Mouse (Mus musculus) forebrain, postnatal 0 days (tissue): ENCODE measurements around the gene 1500011B03Rik. TPM values are rescaled to one million over a fixed set of nuclear protein-coding genes. Genes with fewer than 3 reads are reported as not detected.

Source experiments
- ATAC-seq: fragments of 200-750 bp; cut with Nextera tagmentation; 2 replicates; pipeline ENCODE4 v1.8.0; 2017; ENCODE audit warnings: mild to moderate bottlenecking, moderate library complexity
- DNase-seq: peaks from one replicate; pipeline ENCODE4 v3.0.0-alpha.2; 2015
- H3K27ac ChIP-seq: fragments of 300-500 bp; sonication (generic); 2 replicates; pipeline ENCODE4 v1.5.1; 2014; ENCODE audit warnings: low read depth, mild to moderate bottlenecking, antibody characterized with exemption, low read length, moderate library complexity, mixed read lengths
- H3K27me3 ChIP-seq: fragments of 300-500 bp; sonication (generic); 2 replicates; pipeline ENCODE4 v1.6.1; 2014; ENCODE audit warnings: mild to moderate bottlenecking, low read length, mixed read lengths; ENCODE audit not compliant: insufficient read depth
- H3K36me3 ChIP-seq: fragments of 300-500 bp; sonication (generic); 2 replicates; pipeline ENCODE4 v1.6.1; 2014; ENCODE audit warnings: mild to moderate bottlenecking, moderate library complexity; ENCODE audit not compliant: insufficient read depth
- H3K4me1 ChIP-seq: fragments of 300-500 bp; sonication (generic); 2 replicates; pipeline ENCODE4 v1.6.1; 2014; ENCODE audit warnings: antibody characterized with exemption; ENCODE audit not compliant: insufficient read depth
- H3K4me2 ChIP-seq: fragments of 300-500 bp; sonication (generic); 2 replicates; pipeline ENCODE4 v1.6.1; 2014; ENCODE audit warnings: low read depth, mild to moderate bottlenecking, moderate library complexity
- H3K4me3 ChIP-seq: fragments of 300-500 bp; sonication (generic); 2 replicates; pipeline ENCODE4 v1.5.1; 2014; ENCODE audit warnings: low read depth, low read length, mixed read lengths
- H3K9ac ChIP-seq: fragments of 300-500 bp; sonication (generic); 2 replicates; pipeline ENCODE4 v1.6.1; 2014; ENCODE audit warnings: mild to moderate bottlenecking
- H3K9me3 ChIP-seq: fragments of 300-500 bp; sonication (generic); 2 replicates; pipeline ENCODE4 v1.6.1; 2016; ENCODE audit warnings: low read length
- CTCF ChIP-seq: sonication (generic); IDR thresholded peaks from 2 replicates; pipeline ENCODE4 v1.5.1; 2016; ENCODE audit warnings: antibody characterized with exemption, control low read depth, low read depth
- whole genome bisulfite sequencing: fragments of 180-500 bp; shearing (Covaris S2); extraction: QIAGEN DNeasy Blood & Tissue Kit; methylation state at CpG from one replicate; pipeline ENCODE4 v1.1.7; 2014; 5-methylcytosine and 5-hydroxymethylcytosine counted together
- polyA plus RNA-seq: library from polyadenylated mRNA; unstranded; fragments of >200 nt; fragmentation: Nextera tagmentation; extraction: Ambion mirVana; gene quantifications from 2 replicates; pipeline ENCODE4 v1.2.1, GENCODE M21; 2015
- total RNA-seq: library from RNA; depleted of rRNA; stranded (reverse); fragments of >200 nt; gene quantifications from 2 replicates; pipeline ENCODE4 v1.2.3, GENCODE M21; 2014

Gene 1500011B03Rik
- total and polyA plus RNA-seq, 2 experiments from 2014 or later, result 298 to 378 TPM

GRCm38 (mm10) chr5:114796299-114797012 is 26.8 kb downstream of the 1500011B03Rik start:
- DNase-seq (peak; percentile 65), ATAC-seq (peak; percentile 81)
- H3K27me3 ChIP-seq, result no peaks in the 10 kb centered on the region
- WGBS, result 5% methylated on average over 40 of the region's 40 CpGs
- H3K4me3 ChIP-seq, result peak overlapping the region; percentile 30
- H3K9ac ChIP-seq, result peak overlapping the region; percentile 49
- no peak for TF ChIP-seq CTCF
- H3K36me3 ChIP-seq, result peaks cover 61% of the 10 kb centered on the region
- H3K9me3 ChIP-seq, result no peaks in the 10 kb centered on the region
- H3K27ac ChIP-seq, result peak overlapping the region; percentile 54; the same call in 1 of the 2 replicates
- H3K4me2 ChIP-seq, result peak overlapping the region; percentile 54
- no peaks in the 10 kb centered on the region for H3K4me1 ChIP-seq

- WGBS, result 66% methylated on average over 9 of the region's 9 CpGs
- Histone ChIP-seq H3K9ac (no peak overlapping the region), H3K9me3 (no peaks in the 10 kb centered on the region), H3K4me3 (no peak overlapping the region), H3K27me3 (no peaks in the 10 kb centered on the region), H3K27ac (no peak overlapping the region), H3K36me3 (peaks cover 60% of the 10 kb centered on the region), H3K4me1 (no peaks in the 10 kb centered on the region), H3K4me2 (no peak overlapping the region)
- no peak for TF ChIP-seq CTCF
- no peak for ATAC-seq
- DNase-seq, result no peak
These were observed 27.6 kb downstream of the 1500011B03Rik start for GRCm38 (mm10) chr5:114795653-114796052.

GRCm38 (mm10) chr5:114795231-114795630 is 28.0 kb downstream of the 1500011B03Rik start:
- DNase-seq, result no peak
- TF ChIP-seq CTCF, result no peak
- ATAC-seq, result no peak
- Histone ChIP-seq H3K9ac (no peak overlapping the region), H3K4me1 (no peaks in the 10 kb centered on the region), H3K27me3 (no peaks in the 10 kb centered on the region), H3K4me3 (no peak overlapping the region), H3K4me2 (no peak overlapping the region), H3K27ac (no peak overlapping the region), H3K36me3 (peaks cover 59% of the 10 kb centered on the region), H3K9me3 (no peaks in the 10 kb centered on the region)
- 74% methylated on average over 9 of the region's 9 CpGs for WGBS

- DNase-seq, result no peak
- Histone ChIP-seq H3K4me1 (no peaks in the 10 kb centered on the region), H3K9ac (no peak overlapping the region), H3K4me3 (no peak overlapping the region), H3K27ac (no peak overlapping the region), H3K4me2 (no peak overlapping the region), H3K9me3 (no peaks in the 10 kb centered on the region), H3K27me3 (no peaks in the 10 kb centered on the region), H3K36me3 (peaks cover 54% of the 10 kb centered on the region)
- no peak for TF ChIP-seq CTCF
- no peak for ATAC-seq
- 66% methylated on average over 4 of the region's 4 CpGs for WGBS
These were observed 28.7 kb downstream of the 1500011B03Rik start for GRCm38 (mm10) chr5:114794609-114795008.

GRCm38 (mm10) chr5:114793317-114793716 is 30.0 kb downstream of the 1500011B03Rik start:
- Histone ChIP-seq H3K27me3 (no peaks in the 10 kb centered on the region), H3K27ac (no peak overlapping the region), H3K9me3 (no peaks in the 10 kb centered on the region), H3K9ac (no peak overlapping the region), H3K4me3 (no peak overlapping the region), H3K4me1 (no peaks in the 10 kb centered on the region), H3K4me2 (no peak overlapping the region), H3K36me3 (peaks cover 47% of the 10 kb centered on the region)
- ATAC-seq (no peak), DNase-seq (no peak)
- no peak for TF ChIP-seq CTCF
- WGBS, result 79% methylated on average over 7 of the region's 7 CpGs

- no peak overlapping the region for H3K27ac ChIP-seq
- H3K27me3 ChIP-seq, result no peaks in the 10 kb centered on the region
- no peaks in the 10 kb centered on the region for H3K4me1 ChIP-seq
- 76% methylated on average over 5 of the region's 5 CpGs for WGBS
- ATAC-seq, result no peak
- H3K36me3 ChIP-seq, result peaks cover 24% of the 10 kb centered on the region
- no peak overlapping the region for H3K9ac ChIP-seq
- no peak for DNase-seq
- H3K9me3 ChIP-seq, result no peaks in the 10 kb centered on the region
- H3K4me2 ChIP-seq, result no peak overlapping the region
- no peak for TF ChIP-seq CTCF
- no peak overlapping the region for H3K4me3 ChIP-seq
These were observed 38.1 kb downstream of the 1500011B03Rik start for GRCm38 (mm10) chr5:114785196-114785595.

GRCm38 (mm10) chr5:114784622-114785165 is 38.6 kb downstream of the 1500011B03Rik start:
- DNase-seq, result no peak
- Histone ChIP-seq H3K9ac (no peak overlapping the region), H3K36me3 (peaks cover 23% of the 10 kb centered on the region), H3K4me1 (no peaks in the 10 kb centered on the region), H3K27me3 (no peaks in the 10 kb centered on the region), H3K9me3 (no peaks in the 10 kb centered on the region), H3K4me2 (no peak overlapping the region), H3K27ac (no peak overlapping the region), H3K4me3 (no peak overlapping the region)
- ATAC-seq, result no peak
- WGBS, result 74% methylated on average over 16 of the region's 16 CpGs
- no peak for TF ChIP-seq CTCF
